Mouse (Mus musculus): ENCODE measurements at regions not wholly inside any gene's neighbourhood (a gene's known extent, or its start where the extent isn't known, plus 50 kb on each side); places are given as distances from the start of the nearest gene placed in this dataset.

DNA sequence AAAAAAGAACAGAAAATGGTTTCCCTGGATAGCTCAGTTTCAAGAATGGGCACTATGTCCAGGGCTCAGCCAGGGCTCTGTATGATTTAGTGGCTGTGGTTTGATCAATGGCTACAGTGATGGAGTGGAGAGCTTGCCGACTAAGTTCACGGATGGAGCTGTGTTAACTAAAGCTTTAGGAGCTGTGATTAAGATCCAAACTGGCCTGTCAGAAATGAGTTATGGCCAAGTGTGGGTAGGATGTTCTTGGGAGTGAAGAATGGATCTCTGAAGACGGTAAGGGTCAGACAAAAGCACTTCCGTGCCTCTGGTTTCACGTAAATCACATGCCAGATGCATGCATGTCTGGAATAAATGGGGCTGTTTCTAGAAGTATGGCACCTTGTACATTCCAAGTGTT, 447.9 kb upstream of the Adamts9 start:
- 37% methylated on average over 5 of the region's 5 CpGs for WGBS
- no peaks in the 10 kb centered on the region for H3K27me3 ChIP-seq
- no peak for ATAC-seq (ENCODE audit: borderline replicate concordance, extremely low read depth, low FRiP score, low TSS enrichment)

DNA sequence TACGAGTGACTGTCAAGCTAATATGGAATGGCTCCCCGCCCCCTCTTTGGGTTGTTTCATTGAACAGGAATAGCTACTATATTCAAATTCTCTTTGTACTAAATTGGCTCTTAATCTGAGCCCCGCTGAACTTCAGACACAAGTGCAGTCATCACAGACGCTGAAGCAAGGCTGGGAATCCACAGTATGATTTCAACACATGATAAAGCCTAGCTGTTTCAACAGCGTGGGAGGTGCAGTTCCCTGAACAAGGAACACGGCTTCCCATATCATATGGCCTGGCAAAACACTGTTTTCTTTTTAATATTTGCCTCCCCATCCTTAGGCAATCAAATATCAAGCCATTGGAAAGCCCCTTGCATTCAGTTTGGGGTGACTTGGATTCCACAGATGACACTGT, 428.0 kb upstream of the Adamts9 start:
- no peak overlapping the region for H3K4me3 ChIP-seq
- ATAC-seq (ENCODE audit: borderline replicate concordance, extremely low read depth, low FRiP score, low TSS enrichment) = no peak
- WGBS = 62% methylated on average over 6 of the region's 6 CpGs
- H3K9me3 ChIP-seq = no peaks in the 10 kb centered on the region
- H3K27me3 ChIP-seq = no peaks in the 10 kb centered on the region
- no peak overlapping the region for H3K27ac ChIP-seq
- no peaks in the 10 kb centered on the region for H3K4me1 ChIP-seq
- no peaks in the 10 kb centered on the region for H3K36me3 ChIP-seq
- H3K9ac ChIP-seq = no peak overlapping the region
- H3K4me2 ChIP-seq = no peak overlapping the region

More for the DNA sequence above, 447.9 kb upstream of the Adamts9 start:
- peaks cover 11% of the 10 kb centered on the region; the same call in 1 of the 2 replicates for H3K4me1 ChIP-seq
- no peak overlapping the region for H3K27ac ChIP-seq
- H3K4me2 ChIP-seq = no peak overlapping the region
- H3K4me3 ChIP-seq = no peak overlapping the region
- H3K36me3 ChIP-seq = no peaks in the 10 kb centered on the region
- H3K9ac ChIP-seq = no peak overlapping the region
- H3K9me3 ChIP-seq = no peaks in the 10 kb centered on the region

DNA sequence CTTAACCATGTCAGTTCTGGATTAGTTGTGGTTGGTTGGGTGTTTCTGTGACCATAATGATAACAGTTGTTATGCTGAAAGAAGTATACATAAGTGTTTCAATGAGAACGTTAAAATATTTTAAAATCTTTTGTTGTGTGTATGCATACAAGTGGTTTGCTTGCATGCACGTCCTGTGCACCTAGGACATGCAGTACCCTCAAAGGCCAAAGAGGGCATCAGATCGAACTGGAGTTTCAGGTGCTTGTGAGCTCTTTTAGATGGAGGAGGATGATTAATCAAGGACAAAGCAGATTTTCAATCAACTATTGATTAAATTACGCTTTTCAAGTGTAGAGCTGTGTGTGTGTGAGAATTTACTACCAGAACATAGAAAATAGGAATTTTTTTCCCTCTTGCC, 420.6 kb upstream of the Adamts9 start:
- no peak for ATAC-seq (ENCODE audit: borderline replicate concordance, extremely low read depth, low FRiP score, low TSS enrichment)
- Histone ChIP-seq H3K4me2 (no peak overlapping the region), H3K27ac (no peak overlapping the region), H3K9ac (no peak overlapping the region), H3K27me3 (no peaks in the 10 kb centered on the region), H3K36me3 (no peaks in the 10 kb centered on the region), H3K4me3 (no peak overlapping the region), H3K4me1 (no peaks in the 10 kb centered on the region), H3K9me3 (no peaks in the 10 kb centered on the region)
- 68% methylated on average over 4 of the region's 4 CpGs for WGBS

DNA sequence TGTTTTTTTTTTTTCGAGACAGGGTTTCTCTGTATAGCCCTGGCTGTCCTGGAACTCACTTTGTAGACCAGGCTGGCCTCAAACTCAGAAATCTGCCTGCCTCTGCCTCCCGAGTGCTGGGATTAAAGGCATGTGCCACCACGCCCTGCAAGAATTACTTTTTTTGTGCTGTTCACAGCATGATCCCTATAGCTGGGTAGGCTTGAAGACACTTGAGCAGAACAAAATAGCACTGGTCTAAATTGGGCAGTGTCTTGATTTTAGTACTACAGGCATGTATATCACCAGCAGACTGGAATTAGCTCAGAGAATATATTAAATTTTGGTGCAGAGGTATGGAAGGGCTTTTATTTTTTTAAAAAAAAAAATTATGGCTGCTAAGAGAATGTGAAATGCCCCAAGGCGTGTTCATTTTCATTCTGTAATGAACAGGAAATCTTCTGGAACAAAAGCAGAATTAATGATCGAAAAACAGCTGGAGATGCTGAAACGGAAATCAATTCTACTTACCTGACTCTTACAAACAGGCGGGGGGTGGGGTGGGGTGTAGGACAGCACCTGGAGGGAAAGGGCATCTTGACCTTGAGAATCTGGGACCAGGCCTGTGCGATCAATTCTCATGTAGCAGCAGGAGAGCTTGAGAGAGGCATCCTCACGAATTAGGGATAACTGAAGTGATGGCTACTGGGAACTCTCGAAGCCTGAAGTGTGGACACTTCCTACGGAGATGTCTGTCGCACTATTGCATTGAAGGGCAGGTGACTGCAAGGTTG, 410.2 kb upstream of the Adamts9 start:
- Histone ChIP-seq H3K36me3 (no peaks in the 10 kb centered on the region), H3K4me3 (no peak overlapping the region), H3K9ac (no peak overlapping the region), H3K27me3 (no peaks in the 10 kb centered on the region), H3K4me2 (no peak overlapping the region), H3K9me3 (no peaks in the 10 kb centered on the region), H3K4me1 (0 out of 2 replicates have a peak, but pooled peaks cover 5% of the 10 kb centered on the region), H3K27ac (no peak overlapping the region)
- WGBS = 83% methylated on average over 12 of the region's 12 CpGs
- ATAC-seq (ENCODE audit: borderline replicate concordance, extremely low read depth, low FRiP score, low TSS enrichment) = no peak

DNA sequence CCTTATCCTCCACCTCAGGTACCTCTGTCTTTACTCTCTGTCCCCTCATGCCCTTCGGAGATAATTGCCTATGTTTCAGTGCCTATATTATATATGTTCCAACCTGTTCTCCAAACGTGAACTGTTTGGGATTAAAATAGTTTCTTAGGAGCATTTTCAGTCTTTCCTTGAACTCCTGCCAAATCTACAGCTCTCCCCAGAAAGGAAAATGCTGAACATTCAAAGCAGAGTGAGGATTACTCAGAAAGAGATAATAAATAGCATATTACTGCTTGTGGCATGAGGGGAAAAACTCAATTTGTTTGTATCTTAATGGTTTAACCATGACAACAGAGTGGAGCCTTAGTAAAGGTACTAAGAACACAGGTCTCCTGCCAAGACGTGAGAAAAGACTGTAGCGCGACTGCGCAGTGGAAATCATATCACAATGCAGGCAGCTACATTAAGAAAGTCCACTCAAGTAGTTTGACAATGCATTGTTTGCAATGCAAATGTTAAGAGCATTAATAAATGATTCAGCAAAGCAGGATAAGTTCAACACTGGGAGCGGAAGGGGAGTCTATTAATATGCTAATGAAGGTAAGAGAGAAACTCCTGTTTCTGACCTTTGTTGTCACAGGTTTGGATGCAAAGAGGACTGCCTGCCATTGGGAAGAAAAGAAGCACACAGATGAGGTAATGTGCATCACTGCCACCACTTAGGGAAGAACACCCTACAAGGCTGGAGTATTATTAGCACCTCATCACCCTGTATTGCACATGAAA, 406.8 kb upstream of the Adamts9 start:
- Histone ChIP-seq H3K9me3 (no peaks in the 10 kb centered on the region), H3K4me3 (no peak overlapping the region), H3K36me3 (no peaks in the 10 kb centered on the region), H3K27me3 (no peaks in the 10 kb centered on the region), H3K27ac (no peak overlapping the region), H3K9ac (no peak overlapping the region), H3K4me1 (no peaks in the 10 kb centered on the region), H3K4me2 (no peak overlapping the region)
- no peak for ATAC-seq (ENCODE audit: borderline replicate concordance, extremely low read depth, low FRiP score, low TSS enrichment)
- WGBS = 65% methylated on average over 7 of the region's 7 CpGs

DNA sequence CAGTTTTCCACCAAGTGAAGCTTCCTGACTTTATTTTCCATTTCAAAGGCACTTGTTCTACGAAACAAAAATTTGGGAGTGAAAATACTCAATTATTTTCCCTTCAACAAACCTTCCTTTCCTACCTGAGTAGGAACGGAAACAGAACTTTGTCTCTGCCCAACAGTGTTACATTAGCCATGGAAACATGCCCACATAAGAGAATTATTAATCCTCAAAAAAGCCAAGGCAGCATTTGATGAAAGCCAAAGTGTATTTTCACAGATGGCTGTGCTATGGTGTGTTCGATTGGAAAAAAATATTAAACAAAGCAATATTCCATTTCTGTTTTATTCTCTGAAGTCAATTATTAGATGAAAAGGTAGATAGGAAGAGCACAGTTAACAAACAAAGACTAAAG, 404.8 kb upstream of the Adamts9 start:
- H3K36me3 ChIP-seq = no peaks in the 10 kb centered on the region
- H3K4me1 ChIP-seq = no peaks in the 10 kb centered on the region
- no peaks in the 10 kb centered on the region for H3K9me3 ChIP-seq
- H3K27me3 ChIP-seq = no peaks in the 10 kb centered on the region
- ATAC-seq (ENCODE audit: borderline replicate concordance, extremely low read depth, low FRiP score, low TSS enrichment) = no peak
- no peak overlapping the region for H3K4me3 ChIP-seq
- H3K4me2 ChIP-seq = no peak overlapping the region
- H3K27ac ChIP-seq = no peak overlapping the region
- WGBS = 83% methylated on average over 3 of the region's 3 CpGs
- no peak overlapping the region for H3K9ac ChIP-seq

DNA sequence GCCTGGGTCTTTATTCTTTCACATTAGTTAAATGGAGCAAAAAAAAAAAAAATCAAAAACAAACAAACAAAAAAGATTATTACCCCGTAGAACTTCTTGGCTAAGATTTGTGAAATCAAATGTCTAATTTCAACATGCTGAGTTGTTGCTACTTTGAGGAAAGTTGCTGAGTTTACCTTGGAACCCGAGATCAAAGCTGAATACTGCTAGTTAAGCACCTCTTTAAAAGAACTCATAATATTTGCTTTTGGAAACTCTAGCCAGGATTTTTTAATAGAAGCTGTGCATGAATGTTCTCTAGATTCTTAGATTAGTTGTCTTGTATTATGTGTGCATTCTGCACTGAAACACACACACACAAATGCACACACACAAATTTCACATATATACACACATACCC, 385.4 kb upstream of the Adamts9 start:
- 37% methylated on average over 2 of the region's 2 CpGs for WGBS

DNA sequence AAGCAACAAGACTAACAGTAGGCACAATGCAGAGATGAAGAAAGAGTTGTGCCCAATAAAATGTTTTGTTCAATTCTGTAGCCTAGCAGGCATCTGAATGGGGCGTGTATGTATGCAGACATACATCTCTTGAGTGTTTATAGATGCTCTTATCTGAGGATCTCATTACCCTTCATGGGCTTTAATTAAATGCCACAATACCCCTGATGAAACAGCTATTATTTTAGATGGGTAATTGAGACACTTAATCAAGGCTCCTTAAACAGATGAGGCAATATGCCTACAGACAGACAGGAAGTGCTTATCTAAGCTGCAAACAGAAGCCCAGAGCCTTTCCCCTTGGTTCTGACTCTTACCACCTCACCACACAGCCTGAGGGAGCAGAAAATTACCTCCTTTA, 384.6 kb upstream of the Adamts9 start:
- 29% methylated on average over 1 of the region's 1 CpGs for WGBS
- Histone ChIP-seq H3K9ac (no peak overlapping the region), H3K4me2 (no peak overlapping the region), H3K4me1 (peaks cover 12% of the 10 kb centered on the region), H3K4me3 (no peak overlapping the region), H3K36me3 (no peaks in the 10 kb centered on the region), H3K27ac (no peak overlapping the region), H3K27me3 (no peaks in the 10 kb centered on the region; the same call in 1 of the 2 replicates), H3K9me3 (no peaks in the 10 kb centered on the region)
- no peak for ATAC-seq (ENCODE audit: borderline replicate concordance, extremely low read depth, low FRiP score, low TSS enrichment)

More for the DNA sequence above, 385.4 kb upstream of the Adamts9 start:
- Histone ChIP-seq H3K9ac (no peak overlapping the region), H3K27me3 (no peaks in the 10 kb centered on the region; the same call in 1 of the 2 replicates), H3K27ac (no peak overlapping the region), H3K4me1 (peaks cover 12% of the 10 kb centered on the region), H3K36me3 (no peaks in the 10 kb centered on the region), H3K9me3 (no peaks in the 10 kb centered on the region), H3K4me3 (no peak overlapping the region), H3K4me2 (no peak overlapping the region)
- no peak for ATAC-seq (ENCODE audit: borderline replicate concordance, extremely low read depth, low FRiP score, low TSS enrichment)

DNA sequence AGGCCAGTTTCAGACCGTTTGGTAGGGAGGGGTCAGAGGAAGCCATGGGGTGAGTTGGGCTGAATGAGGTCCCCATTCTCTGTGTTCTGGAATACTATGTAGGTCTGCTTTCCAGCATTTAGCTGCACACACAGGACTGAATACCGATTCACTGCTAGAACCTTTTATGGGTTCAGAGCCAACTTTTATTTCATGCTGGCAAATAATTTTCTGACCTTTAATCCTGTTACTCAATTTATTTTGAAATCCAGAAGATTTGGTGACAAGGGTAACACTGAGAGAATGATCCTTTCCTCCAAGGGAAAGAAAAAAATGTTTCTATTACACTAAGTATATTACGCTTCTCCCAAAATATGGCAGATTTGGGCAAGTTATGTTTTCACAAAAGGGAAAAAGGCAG, 380.6 kb upstream of the Adamts9 start:
- Histone ChIP-seq H3K4me2 (no peak overlapping the region), H3K4me1 (peaks cover 12% of the 10 kb centered on the region), H3K9me3 (no peaks in the 10 kb centered on the region), H3K36me3 (no peaks in the 10 kb centered on the region), H3K27ac (no peak overlapping the region), H3K27me3 (no peaks in the 10 kb centered on the region), H3K4me3 (no peak overlapping the region), H3K9ac (no peak overlapping the region)
- ATAC-seq (ENCODE audit: borderline replicate concordance, extremely low read depth, low FRiP score, low TSS enrichment) = no peak
- 56% methylated on average over 3 of the region's 3 CpGs for WGBS

DNA sequence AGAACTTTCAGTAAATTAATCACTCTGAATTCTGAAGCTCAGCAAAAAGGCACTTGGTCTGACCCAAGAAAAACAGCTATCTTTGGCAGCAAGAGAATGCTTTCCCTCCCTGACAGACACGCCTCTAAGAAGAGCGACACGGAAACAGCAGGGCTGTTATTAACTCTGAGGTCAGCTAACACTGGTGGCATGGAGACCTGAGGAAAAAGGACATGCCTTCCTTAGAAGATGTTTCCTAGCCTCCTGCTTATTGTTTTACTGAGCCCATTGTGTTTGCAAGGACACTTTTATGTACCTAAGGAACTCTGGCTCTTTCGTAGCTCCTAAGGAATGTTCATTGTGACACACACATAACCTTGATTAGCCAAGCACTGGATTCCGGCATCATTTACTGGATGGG, 371.3 kb upstream of the Adamts9 start:
- Histone ChIP-seq H3K4me3 (no peak overlapping the region), H3K9ac (no peak overlapping the region), H3K4me2 (no peak overlapping the region; the same call in 1 of the 2 replicates), H3K36me3 (no peaks in the 10 kb centered on the region), H3K9me3 (no peaks in the 10 kb centered on the region), H3K4me1 (peaks cover 14% of the 10 kb centered on the region), H3K27me3 (no peaks in the 10 kb centered on the region), H3K27ac (no peak overlapping the region; the same call in 1 of the 2 replicates)
- no peak for ATAC-seq (ENCODE audit: borderline replicate concordance, extremely low read depth, low FRiP score, low TSS enrichment)
- WGBS = 37% methylated on average over 5 of the region's 5 CpGs

DNA sequence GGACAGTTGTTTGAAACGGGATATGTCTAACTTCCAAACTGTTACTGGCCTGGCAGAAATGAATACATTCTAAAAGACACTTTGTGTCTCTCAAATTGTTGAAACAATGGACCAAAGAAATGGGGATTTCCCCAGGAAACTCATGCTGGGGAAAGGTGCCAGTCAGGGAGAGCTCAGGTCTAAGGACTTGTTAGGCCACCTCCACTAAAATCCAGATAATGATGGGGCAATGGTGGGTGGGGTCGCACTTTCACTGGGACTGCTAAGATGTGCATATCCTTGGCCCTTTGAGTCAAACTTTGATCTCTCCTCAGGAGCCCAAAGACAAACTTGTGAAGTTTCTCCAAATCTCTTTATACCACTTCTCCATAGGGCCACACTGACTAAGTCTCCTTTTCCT, 361.9 kb upstream of the Adamts9 start:
- Histone ChIP-seq H3K9me3 (no peaks in the 10 kb centered on the region), H3K36me3 (no peaks in the 10 kb centered on the region), H3K4me3 (no peak overlapping the region), H3K4me1 (no peaks in the 10 kb centered on the region), H3K27ac (no peak overlapping the region), H3K9ac (no peak overlapping the region), H3K27me3 (no peaks in the 10 kb centered on the region), H3K4me2 (no peak overlapping the region)
- no peak for ATAC-seq (ENCODE audit: borderline replicate concordance, extremely low read depth, low FRiP score, low TSS enrichment)
- 56% methylated on average over 2 of the region's 2 CpGs for WGBS

DNA sequence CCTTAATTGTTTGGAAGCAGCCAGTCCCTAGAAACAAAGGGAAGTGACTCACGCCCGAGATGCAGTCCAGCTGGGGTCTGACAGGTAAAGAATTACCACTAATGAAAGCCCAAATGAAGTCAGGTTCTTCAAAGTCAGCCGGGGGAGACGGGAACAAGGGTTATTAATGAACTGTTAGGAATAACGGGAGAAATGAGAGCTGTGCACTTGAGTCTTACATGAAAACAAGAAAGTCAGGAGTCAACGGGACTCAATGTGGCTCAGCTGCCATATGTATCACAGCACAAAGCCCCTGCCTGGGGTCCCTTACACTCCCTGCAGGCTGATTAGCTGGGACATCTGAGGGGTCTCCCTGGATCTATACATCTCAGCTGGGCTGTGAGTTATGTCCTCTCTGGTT, 354.7 kb upstream of the Adamts9 start:
- ATAC-seq (ENCODE audit: borderline replicate concordance, extremely low read depth, low FRiP score, low TSS enrichment) = no peak
- H3K4me2 ChIP-seq = no peak overlapping the region
- 16% methylated on average over 6 of the region's 6 CpGs for WGBS

More for the DNA sequence above, 354.7 kb upstream of the Adamts9 start:
- no peak overlapping the region for H3K27ac ChIP-seq
- H3K9ac ChIP-seq = no peak overlapping the region
- H3K9me3 ChIP-seq = no peaks in the 10 kb centered on the region
- no peaks in the 10 kb centered on the region for H3K27me3 ChIP-seq
- H3K4me3 ChIP-seq = no peak overlapping the region
- no peaks in the 10 kb centered on the region for H3K36me3 ChIP-seq
- peaks cover 6% of the 10 kb centered on the region; the same call in 1 of the 2 replicates for H3K4me1 ChIP-seq
